Mouse (Mus musculus) lung, postnatal 0 days (tissue): Measurements from ENCODE around the gene Prex1.

ENCODE experiments used
- CTCF ChIP-seq: IDR thresholded peaks from 2 replicates; pipeline ENCODE4 v1.5.1; 2016; ENCODE audit warnings: antibody characterized with exemption, mild to moderate bottlenecking
- EP300 ChIP-seq: IDR thresholded peaks from 2 replicates; pipeline ENCODE4 v1.6.1; 2016; ENCODE audit warnings: antibody characterized with exemption, mild to moderate bottlenecking, control low read depth

GRCm38 (mm10) chr2:166565503-166565902, 148.1 kb downstream of the Prex1 start:
- TF ChIP-seq CTCF, result peak; percentile 34
- no peak for TF ChIP-seq EP300
